Mouse (Mus musculus) yolk sac, embryonic 10.5 days (tissue): ENCODE measurements at regions not wholly inside any gene's neighbourhood (a gene's known extent, or its start where the extent isn't known, plus 50 kb on each side); places are given as distances from the start of the nearest gene placed in this dataset.

Experiments used
- DNase-seq: peaks from one replicate; pipeline ENCODE4 v3.0.0-alpha.2; 2017; ENCODE audit warnings: low spot score

DNA sequence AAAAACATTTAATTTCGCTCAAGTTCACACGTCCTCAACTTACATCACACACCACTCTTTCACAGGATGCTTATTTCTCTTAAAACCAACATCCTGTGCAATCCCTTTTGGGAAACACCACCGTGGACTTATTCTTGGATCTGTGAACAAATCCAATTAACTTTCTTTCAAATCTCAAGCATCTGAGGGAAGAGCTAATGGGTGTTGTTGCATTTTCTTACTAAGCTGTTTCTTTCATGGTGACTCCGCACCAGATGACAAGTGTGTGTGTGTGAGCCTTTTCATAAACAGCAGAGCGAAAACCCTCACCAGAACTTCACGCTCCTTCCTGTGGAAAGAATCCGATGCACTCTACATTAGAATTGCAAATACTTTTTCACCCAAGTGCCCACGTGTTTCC, 390.6 kb upstream of the Castor2 start:
- DNase-seq: no peak

GRCm38 (mm10) chr5:133686206-133686605, 413.3 kb upstream of the Castor2 start:
- DNase-seq: no peak

DNA sequence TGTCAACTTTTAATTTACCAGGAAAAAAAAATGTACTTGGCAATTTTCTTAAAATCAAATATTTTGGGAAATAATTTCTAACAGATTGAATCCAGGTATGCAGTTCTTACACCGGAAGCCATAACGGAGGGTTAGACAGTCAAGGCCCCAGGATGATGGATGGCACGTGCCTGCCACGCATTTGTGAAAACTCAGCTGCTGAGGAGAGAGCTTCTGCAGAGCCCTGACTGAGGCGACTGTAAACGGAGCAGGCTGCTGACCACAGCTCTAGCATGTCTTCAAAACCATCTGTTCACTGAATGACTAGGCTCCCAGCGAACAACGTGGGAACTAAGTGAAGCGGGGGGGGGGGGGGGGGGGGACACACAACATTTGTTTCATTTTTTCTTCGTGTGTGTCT, 416.5 kb upstream of the Castor2 start:
- DNase-seq: no peak

DNA sequence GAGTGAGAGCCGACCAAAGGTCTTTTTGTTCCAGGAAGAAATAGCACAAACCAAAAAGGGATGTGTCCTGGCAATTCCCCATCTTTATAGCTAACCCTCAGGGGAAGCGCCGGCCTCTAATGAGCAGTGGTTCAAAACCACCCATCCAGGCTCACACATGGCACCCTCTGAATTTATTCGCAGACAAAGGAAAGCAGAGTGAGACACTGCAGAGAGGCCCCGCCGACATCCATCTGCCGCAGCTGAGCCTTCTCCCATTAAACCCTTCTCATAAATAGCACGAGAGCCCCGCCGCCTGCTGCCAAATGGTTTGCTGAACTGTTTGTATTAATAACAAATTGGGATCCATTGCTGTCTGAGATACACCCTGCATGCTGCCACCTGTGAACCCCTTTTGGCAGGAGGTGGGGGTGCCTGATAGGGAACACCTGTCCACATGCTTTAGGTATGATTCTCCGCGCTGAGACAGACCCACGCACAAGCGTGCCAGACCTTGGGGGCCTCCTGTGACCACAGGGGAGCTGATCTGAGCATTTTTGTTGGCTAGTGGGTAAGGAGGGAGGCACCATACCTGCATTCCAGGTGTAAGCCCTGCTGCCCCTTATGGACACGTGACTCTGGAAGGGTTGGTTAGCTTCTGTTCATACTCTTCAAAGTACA, 422.6 kb upstream of the Castor2 start:
- no peak for DNase-seq

DNA sequence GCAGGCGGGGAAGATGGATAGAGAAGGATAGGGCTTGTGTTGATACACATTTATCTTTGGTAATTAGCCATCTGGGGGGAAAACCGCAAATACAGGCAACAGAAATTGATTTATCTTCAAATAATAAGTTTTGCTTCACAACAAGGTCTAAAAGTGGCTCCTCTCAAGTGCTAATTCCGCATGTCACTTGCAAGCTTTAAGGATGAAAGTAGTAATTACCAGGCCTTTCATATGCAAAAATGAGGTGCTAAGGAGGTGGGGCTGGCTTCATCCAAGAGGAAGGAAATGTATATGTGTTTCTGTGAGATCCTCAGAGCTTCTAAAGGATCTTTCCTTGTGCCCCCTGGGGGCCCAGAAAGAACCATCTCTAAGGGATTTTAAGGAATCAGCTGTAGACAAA, 423.9 kb upstream of the Castor2 start:
- no peak for DNase-seq

GRCm38 (mm10) chr5:133666473-133666872, 433.0 kb upstream of the Castor2 start:
- peak; percentile 7 for DNase-seq

- no peak for DNase-seq
Observed at GRCm38 (mm10) chr5:133662474-133663256, 436.8 kb upstream of the Castor2 start.

- no peak for DNase-seq
Observed at GRCm38 (mm10) chr5:133660351-133660750, 439.2 kb upstream of the Castor2 start.

DNA sequence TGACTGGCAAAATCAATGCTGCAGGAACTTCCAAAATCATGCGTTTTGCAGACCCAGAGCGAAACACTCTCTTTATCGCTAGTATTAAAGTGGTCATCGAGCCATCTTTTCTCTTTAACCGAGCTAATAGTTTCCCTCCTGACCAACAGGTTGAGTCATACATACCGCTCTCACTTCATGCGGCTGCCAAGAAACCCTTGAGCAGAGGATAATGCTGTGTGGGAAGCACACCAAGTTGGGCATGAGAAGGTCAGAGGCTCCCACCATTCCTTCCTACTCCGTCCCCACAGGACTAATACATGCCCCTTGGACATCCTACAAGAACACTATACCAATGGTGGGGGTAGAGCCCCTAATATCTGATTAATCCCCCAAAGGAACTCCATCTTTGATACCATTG, 442.7 kb upstream of the Castor2 start:
- DNase-seq: no peak

GRCm38 (mm10) chr5:133653431-133653830, 446.1 kb upstream of the Castor2 start:
- DNase-seq: no peak

GRCm38 (mm10) chr5:133650246-133650645, 449.3 kb upstream of the Castor2 start:
- no peak for DNase-seq

DNA sequence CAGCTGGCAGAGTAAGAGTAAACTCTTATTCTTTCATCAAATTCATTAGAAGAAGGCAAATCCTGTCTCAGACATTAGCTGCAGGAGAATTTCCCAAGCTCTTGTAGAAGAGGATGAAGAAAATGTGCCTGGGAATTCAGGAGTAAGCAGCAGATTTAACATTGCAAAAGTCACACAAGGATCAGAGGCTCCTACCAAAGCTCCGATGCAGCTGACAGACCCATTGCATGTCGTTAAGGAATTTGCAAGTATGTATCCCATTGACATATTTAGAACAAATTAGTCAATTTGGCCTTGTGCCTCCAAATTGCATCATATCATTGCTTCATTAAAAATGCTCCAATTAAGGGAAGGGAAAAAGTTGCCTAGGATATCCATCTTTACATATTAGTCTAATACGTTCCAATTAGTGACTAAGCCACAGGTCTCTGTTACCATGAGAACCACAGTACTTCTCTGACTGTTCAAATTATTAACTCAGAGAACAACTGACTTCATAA, 453.8 kb upstream of the Castor2 start:
- DNase-seq: no peak

DNA sequence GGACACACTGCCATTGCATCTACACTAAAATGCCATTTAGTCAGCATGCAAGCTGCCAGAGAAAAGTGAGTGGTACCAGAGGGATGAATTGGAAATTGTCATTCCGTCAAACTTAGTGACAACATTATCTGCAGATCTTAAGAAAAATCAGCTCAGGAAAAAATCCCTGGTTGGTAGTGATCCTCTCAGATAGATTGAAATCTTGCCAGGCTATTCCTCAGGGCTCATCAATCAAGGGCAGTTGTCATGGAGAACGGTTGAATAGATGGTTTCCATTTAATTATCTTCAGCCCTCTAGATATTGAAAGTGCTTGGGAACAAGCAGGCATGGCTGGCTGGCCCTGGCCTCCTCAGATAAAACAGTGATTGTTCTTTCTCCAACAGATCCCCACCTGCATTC, 456.2 kb upstream of the Castor2 start:
- no peak for DNase-seq

DNA sequence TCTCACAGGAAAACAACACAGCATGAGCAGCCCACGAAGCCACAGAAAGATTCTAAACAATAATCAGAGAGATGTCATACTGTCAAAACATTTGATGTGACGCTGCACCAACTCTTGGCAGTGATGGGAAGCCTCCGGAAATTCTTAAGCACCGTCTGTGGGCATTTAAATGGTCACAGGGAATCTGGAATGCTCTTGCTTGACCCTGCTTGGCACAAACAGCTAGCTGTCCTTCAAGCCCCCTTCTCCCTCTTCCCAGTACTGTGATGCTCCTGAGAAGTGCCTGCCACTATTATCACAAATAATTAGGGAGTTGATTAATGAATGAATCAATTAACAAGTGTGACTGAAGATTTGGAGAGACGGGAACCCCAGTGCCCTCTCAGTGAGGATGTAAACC, 465.0 kb upstream of the Castor2 start:
- DNase-seq: no peak

- DNase-seq: no peak
Observed at GRCm38 (mm10) chr5:133631812-133632211, 467.7 kb upstream of the Castor2 start.

GRCm38 (mm10) chr5:133619347-133619746, 480.2 kb upstream of the Castor2 start:
- DNase-seq: no peak

GRCm38 (mm10) chr5:133601241-133601739, 498.2 kb upstream of the Castor2 start:
- no peak for DNase-seq

GRCm38 (mm10) chr5:133600630-133601029, 498.9 kb upstream of the Castor2 start:
- DNase-seq: no peak

DNA sequence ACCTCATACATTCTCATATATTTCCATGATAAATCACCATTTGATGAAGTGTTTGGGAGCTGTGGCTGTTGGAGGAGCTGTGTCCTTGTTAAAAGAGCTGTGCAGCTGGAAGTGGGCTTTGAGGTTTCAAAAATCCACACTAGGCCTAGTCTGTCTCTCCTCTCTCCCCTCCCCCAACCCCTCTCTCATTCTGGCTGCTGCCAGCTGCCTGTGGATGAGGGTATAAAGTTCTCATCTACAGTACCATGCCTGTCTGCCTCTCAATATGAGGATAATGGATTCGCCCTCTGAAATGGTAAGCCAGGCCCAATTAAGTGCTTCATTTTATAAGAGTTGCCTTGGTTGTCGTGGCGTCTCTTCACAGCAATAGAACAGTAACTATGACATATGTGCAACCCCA, 501.4 kb upstream of the Castor2 start:
- DNase-seq: no peak

GRCm38 (mm10) chr5:133586492-133586891, 513.0 kb upstream of the Castor2 start:
- no peak for DNase-seq

GRCm38 (mm10) chr5:133585181-133585580, 514.3 kb upstream of the Castor2 start:
- DNase-seq: peak; percentile 5

DNA sequence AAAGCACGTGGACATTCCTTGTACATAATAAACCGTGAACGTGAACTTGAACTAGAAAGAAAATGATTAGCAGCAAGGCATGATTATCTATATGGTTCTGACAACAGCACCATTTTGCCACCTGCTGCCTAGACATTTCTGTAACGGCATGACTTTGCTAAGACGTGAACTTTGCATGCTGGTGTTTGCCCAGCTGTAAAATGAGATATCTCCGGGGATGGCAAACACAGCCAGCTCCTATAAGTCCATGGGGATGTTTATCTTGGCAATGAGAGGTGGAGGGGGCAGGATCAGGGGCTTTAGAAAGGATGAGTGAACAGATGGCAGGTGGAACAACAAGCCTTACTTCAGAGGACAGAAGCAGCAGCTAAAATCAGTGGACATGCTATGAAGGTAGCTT, 522.9 kb upstream of the Castor2 start:
- DNase-seq: no peak

- no peak for DNase-seq
Observed at GRCm38 (mm10) chr5:133569096-133569495, 530.4 kb upstream of the Castor2 start.
